8 mouse cellular contexts compared by ENCODE assay signal in the genomic region with DNA sequence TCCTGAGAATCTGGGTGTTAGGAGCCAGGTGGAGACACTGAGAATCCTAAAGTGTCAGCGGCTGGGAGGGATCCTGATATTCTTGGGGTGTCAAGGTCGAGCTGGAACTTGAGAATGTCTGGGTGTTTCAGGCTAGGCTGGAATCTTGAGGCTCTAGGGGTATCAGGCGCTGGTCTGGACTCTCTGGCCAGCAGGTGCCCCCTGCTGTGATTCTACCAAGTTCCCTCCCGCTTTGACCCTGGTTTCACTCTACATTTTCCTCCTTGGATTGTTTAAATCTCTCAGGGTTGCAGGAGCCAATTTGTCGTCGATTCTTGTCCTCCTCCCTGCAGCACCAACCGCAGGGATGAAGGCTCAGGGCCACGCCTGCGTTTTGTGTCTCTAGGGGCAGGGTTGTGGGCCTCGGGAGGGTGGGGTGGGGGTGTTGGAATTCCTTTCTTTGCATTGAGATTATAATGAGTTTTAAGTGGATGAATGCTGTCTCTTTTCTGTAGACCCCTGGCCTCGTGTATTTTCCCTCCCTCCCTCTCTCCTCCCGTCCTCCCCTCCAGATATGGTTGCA. TPM values are rescaled to one million over a fixed set of nuclear protein-coding genes. Genes with fewer than 3 reads are reported as not detected.
DNase-seq lines count a peak whose midpoint lies in the region; ATAC-seq and TF ChIP-seq lines count a peak whose summit lies in the region.

No protein-coding gene starts in this region.

- peak overlapping the region; percentile 82 for H3K9ac ChIP-seq in heart, embryonic 15.5 days
- peak overlapping the region; percentile 83 for H3K9ac ChIP-seq in forebrain, postnatal 0 days
- peak overlapping the region; percentile 85 for H3K9ac ChIP-seq in liver, postnatal 0 days (replicated peaks)

- intact Hi-C loops in heart, postnatal 36 days (cut with DNase I) = no loop called here

- H3K27ac ChIP-seq in heart, embryonic 15.5 days = peak overlapping the region; percentile 65; the same call in 1 of the 2 replicates
- peak overlapping the region; percentile 78 for H3K27ac ChIP-seq in forebrain, postnatal 0 days (ENCODE audit: low read depth, low read length)
- peak overlapping the region; percentile 80 for H3K27ac ChIP-seq in liver, postnatal 0 days (ENCODE audit: low read depth)

- H3K9me3 ChIP-seq in heart, embryonic 15.5 days (replicated peaks) = no peaks in the 10 kb centered on the region
- no peaks in the 10 kb centered on the region for H3K9me3 ChIP-seq in forebrain, postnatal 0 days (ENCODE audit: low read length)
- H3K9me3 ChIP-seq in liver, postnatal 0 days (ENCODE audit: low read length) = no peaks in the 10 kb centered on the region

- H3K4me2 ChIP-seq in heart, embryonic 15.5 days = peak overlapping the region; percentile 86
- peak overlapping the region; percentile 70 for H3K4me2 ChIP-seq in forebrain, postnatal 0 days (ENCODE audit: low read depth)
- H3K4me2 ChIP-seq in liver, postnatal 0 days (ENCODE audit: low read depth, low read length) = peak overlapping the region; percentile 83

- WGBS in heart, embryonic 15.5 days = 5% methylated on average over 12 of the region's 12 CpGs
- under 1% methylated on average over 12 of the region's 12 CpGs for WGBS in forebrain, postnatal 0 days
- 3% methylated on average over 12 of the region's 12 CpGs for WGBS in liver, postnatal 0 days (ENCODE audit: insufficient replicate concordance)

- no peak for DNase-seq in heart, postnatal 36 days
- DNase-seq in R1 (ENCODE audit: low read depth, low spot score) = peak; percentile 89
- DNase-seq in forebrain, postnatal 0 days = no peak
- no peak for DNase-seq in liver, postnatal 0 days
- DNase-seq in adrenal gland, postnatal 4 days (ENCODE audit: low spot score in 2 of 2) = no peak
- no peak for DNase-seq in gastrocnemius, postnatal 25 days
- no peak for DNase-seq in layer of hippocampus, adult 9-11 months

- H3K27me3 ChIP-seq in heart, embryonic 15.5 days = no peaks in the 10 kb centered on the region
- no peaks in the 10 kb centered on the region for H3K27me3 ChIP-seq in forebrain, postnatal 0 days (ENCODE audit: insufficient read depth, low read length)
- no peaks in the 10 kb centered on the region for H3K27me3 ChIP-seq in liver, postnatal 0 days (ENCODE audit: insufficient read depth, low read length)

- no peak for TF ChIP-seq CTCF in forebrain, postnatal 0 days (IDR thresholded peaks at IDR 0.05; ENCODE audit: low read depth)
- TF ChIP-seq CTCF in liver, postnatal 0 days (IDR thresholded peaks at IDR 0.05; ENCODE audit: low read depth) = no peak

- no peaks in the 10 kb centered on the region for H3K36me3 ChIP-seq in heart, embryonic 15.5 days
- H3K36me3 ChIP-seq in forebrain, postnatal 0 days (ENCODE audit: insufficient read depth) = no peaks in the 10 kb centered on the region
- H3K36me3 ChIP-seq in liver, postnatal 0 days (replicated peaks; ENCODE audit: insufficient read depth, low read length) = no peaks in the 10 kb centered on the region

- no peak for ATAC-seq in heart, embryonic 15.5 days (replicated peaks; ENCODE audit: insufficient number of reproducible peaks, insufficient read depth, low FRiP score, low read depth)
- no peak for ATAC-seq in forebrain, postnatal 0 days
- ATAC-seq in liver, postnatal 0 days = 0 out of 2 replicates have a peak, but pooled peaks have one; percentile 18

- TF ChIP-seq EP300 in liver, postnatal 0 days (IDR thresholded peaks at IDR 0.05; ENCODE audit: low read depth) = no peak

- peaks cover 20% of the 10 kb centered on the region for H3K4me1 ChIP-seq in heart, embryonic 15.5 days (replicated peaks)
- H3K4me1 ChIP-seq in forebrain, postnatal 0 days (ENCODE audit: insufficient read depth) = peaks cover 19% of the 10 kb centered on the region
- H3K4me1 ChIP-seq in liver, postnatal 0 days (ENCODE audit: insufficient read depth) = peaks cover 26% of the 10 kb centered on the region

- H3K4me3 ChIP-seq in heart, embryonic 15.5 days = peak overlapping the region; percentile 79
- H3K4me3 ChIP-seq in forebrain, postnatal 0 days (ENCODE audit: low read depth, low read length) = peak overlapping the region; percentile 63
- peak overlapping the region; percentile 79 for H3K4me3 ChIP-seq in liver, postnatal 0 days (ENCODE audit: low read depth, low read length)

RNA-seq across cellular contexts. Expression of gene Rab4a, which starts 0.7 kb away (rescaled TPM):
- 26.9 and 32.1 TPM in 2 replicates for polyA plus RNA-seq in heart, embryonic 15.5 days (2015; fragmentation: Nextera tagmentation; extraction: Ambion mirVana)
- total RNA-seq in heart, postnatal 36 days (2021) = 1 to 10 TPM; 7.3 to 7.9 TPM
- total RNA-seq in forebrain, postnatal 0 days (2014; rRNA removed) = 70.9 and 72.8 TPM in 2 replicates
- polyA plus RNA-seq in forebrain, postnatal 0 days (2015; fragmentation: Nextera tagmentation; extraction: Ambion mirVana) = 113 and 127 TPM in 2 replicates
- 30.4 and 36.3 TPM in 2 replicates for polyA plus RNA-seq in liver, postnatal 0 days (2015; fragmentation: Nextera tagmentation; extraction: Ambion mirVana)
- total RNA-seq in adrenal gland, postnatal 4 days (2021) = 10 to 100 TPM; 29.5 to 30.9 TPM
- 10 to 100 TPM; 10.2 to 11.3 TPM for total RNA-seq in gastrocnemius, postnatal 25 days (2021)

RNA-seq across cellular contexts. Expression of gene Ccsap, which starts 53.6 kb away (rescaled TPM):
- polyA plus RNA-seq in heart, embryonic 15.5 days (2015; fragmentation: Nextera tagmentation; extraction: Ambion mirVana) = 2.2 and 2.9 TPM in 2 replicates
- total RNA-seq in heart, postnatal 36 days (2021) = 1 to 10 TPM; 1.3 to 1.6 TPM
- total RNA-seq in forebrain, postnatal 0 days (2014; rRNA removed) = 19.5 and 21.8 TPM in 2 replicates
- 10.0 and 10.6 TPM in 2 replicates for polyA plus RNA-seq in forebrain, postnatal 0 days (2015; fragmentation: Nextera tagmentation; extraction: Ambion mirVana)
- polyA plus RNA-seq in liver, postnatal 0 days (2015; fragmentation: Nextera tagmentation; extraction: Ambion mirVana) = 1.2 and 1.5 TPM in 2 replicates
- total RNA-seq in adrenal gland, postnatal 4 days (2021) = 1 to 10 TPM; 7.3 to 8.0 TPM
- total RNA-seq in gastrocnemius, postnatal 25 days (2021) = under 1 TPM; 0.36 to 0.62 TPM
